Mouse (Mus musculus) olfactory bulb, adult 2 months (tissue): ENCODE data around the gene Padi4.

Experiments used
- CTCF ChIP-seq: fragments of 200-500 bp; IDR thresholded peaks from 2 replicates; pipeline ENCODE4 v1.5.1; 2012; ENCODE audit warnings: low read depth, mild to moderate bottlenecking, low read length, moderate library complexity; ENCODE audit not compliant: insufficient read depth
- POLR2A ChIP-seq: fragments of 200-500 bp; IDR thresholded peaks from 2 replicates; pipeline ENCODE4 v1.6.1; 2012; ENCODE audit warnings: mild to moderate bottlenecking, low read depth, low read length, moderate library complexity; ENCODE audit not compliant: insufficient read depth

- no peak for TF ChIP-seq CTCF
- no peak for TF ChIP-seq POLR2A
These were observed 23.7 kb downstream of the Padi4 start for GRCm38 (mm10) chr4:140750328-140750727.
